Mouse (Mus musculus): ENCODE measurements around the gene Tmem147.

DNA sequence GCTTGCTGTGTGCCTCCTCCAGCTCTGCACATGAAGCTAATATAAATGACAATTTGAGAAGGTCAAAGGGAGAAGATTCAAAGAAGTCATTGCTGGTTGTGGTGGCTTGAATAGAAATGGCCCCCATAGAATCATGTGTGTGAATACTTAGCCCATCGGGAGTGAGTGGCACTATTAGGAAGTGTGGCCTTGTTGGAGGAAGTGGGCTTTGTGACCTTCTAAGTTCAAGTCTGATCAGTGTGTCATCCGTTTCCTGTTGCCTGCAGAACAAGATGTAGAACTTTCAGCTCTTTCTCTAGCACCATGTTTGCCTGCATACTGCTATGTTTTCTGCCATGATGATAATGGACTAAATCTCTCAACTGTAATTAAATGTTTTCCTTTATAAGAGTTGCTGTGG lies 45.9 kb downstream of the Tmem147 start:
- no peak for TF ChIP-seq POLR2A (IDR thresholded peaks at IDR 0.05; ENCODE audit: low read depth, low read length)
- TF ChIP-seq CTCF (conservative IDR thresholded peaks at IDR 0.05; ENCODE audit: insufficient read depth, insufficient read length, low read depth, low read length), result no peak

Data from kidney, adult 2 months (tissue).